Mouse (Mus musculus) liver, embryonic 14.5 days (tissue): Measurements from ENCODE around the gene Rapgef1. TPM values are rescaled to one million over a fixed set of nuclear protein-coding genes. Genes with fewer than 3 reads are reported as not detected.

Experiments
- ATAC-seq: fragments of 200-750 bp; cut with Nextera tagmentation; 2 replicates; pipeline ENCODE4 v1.8.0; 2017; ENCODE audit warnings: moderate number of reproducible peaks, mild to moderate bottlenecking, moderate library complexity; ENCODE audit not compliant: insufficient read depth
- DNase-seq, 3 experiments: peaks; one replicate each; pipeline ENCODE4 v3.0.0-alpha.2; 2012 to 2013; ENCODE audit warnings: low read depth in 3 of 3, low spot score in 3 of 3
- H3K27ac ChIP-seq: fragments of 300-500 bp; sonication (generic); 2 replicates; pipeline ENCODE4 v1.5.1; 2014; ENCODE audit warnings: moderate library complexity, mild to moderate bottlenecking, control low read depth, inconsistent platforms
- H3K27me3 ChIP-seq: fragments of 300-500 bp; sonication (generic); 2 replicates; pipeline ENCODE4 v1.6.1; 2014; ENCODE audit warnings: mild to moderate bottlenecking, low read length, moderate library complexity; ENCODE audit not compliant: control insufficient read depth, insufficient read depth
- H3K36me3 ChIP-seq: fragments of 300-500 bp; sonication (generic); replicated peaks from 2 replicates; pipeline ENCODE4 v1.6.1; 2014; ENCODE audit warnings: low read depth; ENCODE audit not compliant: control insufficient read depth, insufficient read depth
- H3K4me1 ChIP-seq, 2 experiments: fragments of 200-500 bp in 1 of 2; fragments of 300-500 bp in 1 of 2; sonication (generic) in 1 of 2; replicated peaks; 2 replicates each; pipeline ENCODE4 v1.6.1; 2012 to 2014; ENCODE audit warnings: antibody characterized with exemption in 1 of 2, inconsistent platforms in 1 of 2, low read length in 1 of 2; ENCODE audit not compliant: control insufficient read depth in 2 of 2, insufficient read depth in 2 of 2
- H3K4me2 ChIP-seq: fragments of 300-500 bp; sonication (generic); 2 replicates; pipeline ENCODE4 v1.6.1; 2014; ENCODE audit warnings: low read depth, mild to moderate bottlenecking, control low read depth, moderate library complexity
- H3K4me3 ChIP-seq, 2 experiments: fragments of 200-500 bp in 1 of 2; fragments of 300-500 bp in 1 of 2; sonication (generic) in 1 of 2; 2 replicates each; pipeline ENCODE4 v1.5.1; 2012 to 2014; ENCODE audit warnings: low read depth in 2 of 2, low read length in 2 of 2, mild to moderate bottlenecking in 2 of 2, control low read depth in 1 of 2, inconsistent platforms in 1 of 2, moderate library complexity in 1 of 2; ENCODE audit not compliant: insufficient read depth in 1 of 2
- H3K9ac ChIP-seq: fragments of 300-500 bp; sonication (generic); replicated peaks from 2 replicates; pipeline ENCODE4 v1.6.1; 2014; ENCODE audit warnings: mild to moderate bottlenecking, control low read depth, moderate library complexity
- H3K9me3 ChIP-seq: fragments of 300-500 bp; sonication (generic); 2 replicates; pipeline ENCODE4 v1.6.1; 2016; ENCODE audit warnings: low read length, mixed read lengths; ENCODE audit not compliant: control insufficient read depth
- CTCF ChIP-seq: IDR thresholded peaks from 2 replicates; pipeline ENCODE4 v1.5.1; 2016; ENCODE audit warnings: antibody characterized with exemption, low read depth, control low read depth
- EP300 ChIP-seq: IDR thresholded peaks from 2 replicates; pipeline ENCODE4 v1.6.1; 2016; ENCODE audit warnings: antibody characterized with exemption, low read depth
- WGBS: fragments of 180-500 bp; shearing (Covaris S2); extraction: QIAGEN DNeasy Blood & Tissue Kit; methylation state at CpG from one replicate; pipeline ENCODE4 v1.1.7; 2014; ENCODE audit not compliant: insufficient replicate concordance; 5-methylcytosine and 5-hydroxymethylcytosine counted together
- polyA plus RNA-seq, 2 experiments: library from polyadenylated mRNA; depleted of rRNA in 1 of 2; stranded (reverse) in 1 of 2; unstranded in 1 of 2; fragments of >200 nt; fragmentation: Nextera tagmentation in 1 of 2; extraction: Ambion mirVana in 1 of 2; gene quantifications; 2 replicates each; pipeline versions ENCODE4 v1.2.1 to v1.2.3; 2012 to 2014

Gene Rapgef1
- 10.1 and 11.1 TPM in 2 replicates for polyA plus RNA-seq (2012; rRNA removed)
- polyA plus RNA-seq (2014; fragmentation: Nextera tagmentation; extraction: Ambion mirVana), result 3.9 and 5.5 TPM in 2 replicates

DNA sequence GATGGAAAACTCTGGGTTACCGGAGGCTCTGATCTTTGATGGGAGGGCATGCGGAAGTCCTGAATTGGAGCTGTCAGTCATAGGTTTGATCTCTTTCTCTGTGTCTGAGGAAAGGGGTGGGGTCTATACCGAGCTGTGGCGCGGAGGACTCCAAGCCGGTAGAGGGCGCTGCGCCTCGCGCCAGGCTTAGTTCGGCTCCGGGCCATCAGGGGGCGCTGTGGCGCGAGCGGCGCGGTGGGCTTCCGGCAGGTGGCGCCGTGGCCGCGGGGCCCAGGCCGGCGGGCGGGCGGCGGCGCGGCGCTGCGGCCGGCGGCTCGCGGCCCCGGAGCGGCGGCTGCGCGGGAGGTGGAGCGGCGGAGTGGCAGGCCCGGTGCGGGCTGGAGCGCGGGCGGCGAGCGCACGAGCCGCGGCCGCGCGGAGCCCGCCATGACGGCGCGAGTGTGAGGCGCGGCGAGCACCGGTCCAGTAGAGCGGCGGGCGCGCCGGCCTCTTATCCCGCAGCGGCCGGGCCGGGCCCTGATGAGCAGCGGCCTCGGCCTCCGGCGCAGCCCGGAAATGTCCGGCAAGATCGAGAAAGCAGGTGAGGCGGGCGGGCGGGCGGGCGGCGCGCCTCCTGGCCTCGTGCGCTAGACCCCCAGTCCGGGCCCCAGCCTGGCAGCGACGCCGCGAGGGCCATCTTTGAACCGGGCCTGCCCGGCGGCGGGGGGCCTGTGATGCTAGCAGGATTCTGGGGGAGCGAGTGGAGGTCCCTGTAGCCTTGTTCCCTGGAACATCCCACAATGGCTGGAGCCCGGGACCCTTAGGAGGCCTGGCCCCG, at the start of gene Rapgef1:
TSS of gene Rapgef1 (plus strand) at position 237 of the 817 bp plus-strand sequence.
- H3K9me3 ChIP-seq, result no peaks in the 10 kb centered on the region
- ATAC-seq, result peak; percentile 76
- no peaks in the 10 kb centered on the region for H3K36me3 ChIP-seq
- peak; percentile 49 to 58 (median 56) for DNase-seq
- H3K4me1 ChIP-seq, result peaks cover 14 to 25% of the 10 kb centered on the region in 2 experiments
- TF ChIP-seq EP300, result no peak
- TF ChIP-seq CTCF, result peak; percentile 95
- H3K4me3 ChIP-seq, result peak within 1 kb of the TSS; percentile 91 to 99
- H3K27me3 ChIP-seq, result no peaks in the 10 kb centered on the region
- H3K27ac ChIP-seq, result peak within 1 kb of the TSS; percentile 41
- WGBS, result 1% methylated on average over 69 of the region's 101 CpGs
- H3K9ac ChIP-seq, result peak within 1 kb of the TSS; percentile 90
- peak within 1 kb of the TSS; percentile 93 for H3K4me2 ChIP-seq

DNA sequence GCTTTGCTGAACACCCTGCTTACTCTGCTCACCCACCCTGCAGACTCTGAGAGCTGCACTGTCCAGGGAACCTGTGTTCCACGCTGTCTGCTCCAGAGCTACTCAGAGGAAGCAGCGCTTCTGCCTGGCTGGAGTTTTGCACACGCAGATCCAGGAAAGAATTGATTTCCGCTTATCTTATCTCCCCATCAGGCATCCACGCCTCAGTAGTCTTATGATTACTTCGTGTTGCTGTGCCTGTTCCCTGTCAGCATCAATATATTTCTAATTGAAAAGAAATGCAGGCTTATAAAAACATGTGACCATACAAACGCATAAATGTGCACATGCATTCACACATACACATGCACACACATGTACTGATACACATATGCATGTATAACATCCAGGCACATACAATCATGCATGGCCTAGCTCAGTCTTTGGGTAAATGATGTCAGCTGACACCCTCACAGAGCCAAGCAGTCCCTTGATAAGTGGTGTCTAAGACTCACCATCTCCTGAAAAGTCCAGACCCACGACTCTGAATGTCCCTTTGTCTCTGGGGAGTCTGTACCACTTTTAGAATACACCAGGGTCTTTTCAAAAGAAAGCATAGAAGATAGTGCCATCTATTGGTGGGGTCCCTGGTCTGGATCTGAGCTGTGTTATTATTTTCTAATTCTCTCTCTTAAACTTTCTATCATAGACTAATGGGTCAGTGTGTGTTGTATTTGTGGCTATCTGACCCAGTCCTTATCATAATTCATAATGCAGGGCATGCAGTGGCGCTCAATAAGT, 47.4 kb upstream of the Rapgef1 start:
- no peaks in the 10 kb centered on the region for H3K27me3 ChIP-seq
- ATAC-seq (no peak), DNase-seq (no peak)
- TF ChIP-seq EP300, result no peak
- no peak for TF ChIP-seq CTCF
- H3K27ac ChIP-seq, result no peak overlapping the region
- no peaks in the 10 kb centered on the region for H3K4me1 ChIP-seq
- no peaks in the 10 kb centered on the region for H3K36me3 ChIP-seq
- no peak overlapping the region for H3K4me2 ChIP-seq
- WGBS, result 38% methylated on average over 9 of the region's 9 CpGs
- no peaks in the 10 kb centered on the region for H3K9me3 ChIP-seq
- no peak overlapping the region for H3K4me3 ChIP-seq
- H3K9ac ChIP-seq, result no peak overlapping the region

- Histone ChIP-seq H3K4me2 (no peak overlapping the region), H3K4me1 (no peaks in the 10 kb centered on the region), H3K9ac (no peak overlapping the region), H3K36me3 (no peaks in the 10 kb centered on the region), H3K27ac (no peak overlapping the region), H3K9me3 (no peaks in the 10 kb centered on the region), H3K4me3 (no peak overlapping the region), H3K27me3 (no peaks in the 10 kb centered on the region)
- ATAC-seq, result no peak
- WGBS, result 56% methylated on average over 5 of the region's 5 CpGs
- TF ChIP-seq EP300, result no peak
- DNase-seq, result no peak
Observed at GRCm38 (mm10) chr2:29572811-29573427, 46.6 kb upstream of the Rapgef1 start.

GRCm38 (mm10) chr2:29573591-29573990, 45.9 kb upstream of the Rapgef1 start:
- no peaks in the 10 kb centered on the region for H3K4me1 ChIP-seq
- no peak for ATAC-seq

More at GRCm38 (mm10) chr2:29573591-29573990, 45.9 kb upstream of the Rapgef1 start:
- H3K36me3 ChIP-seq, result no peaks in the 10 kb centered on the region
- H3K27me3 ChIP-seq, result no peaks in the 10 kb centered on the region
- no peak for TF ChIP-seq CTCF
- no peak for TF ChIP-seq EP300
- DNase-seq, result peak; percentile 27 to 44 (median 35)
- H3K4me2 ChIP-seq, result no peak overlapping the region
- no peak overlapping the region for H3K4me3 ChIP-seq
- no peaks in the 10 kb centered on the region for H3K9me3 ChIP-seq
- WGBS, result 12% methylated on average over 5 of the region's 5 CpGs
- H3K9ac ChIP-seq, result no peak overlapping the region
- no peak overlapping the region for H3K27ac ChIP-seq
